Mouse (Mus musculus) cerebellum, adult 8-10 months (tissue): Measurements from ENCODE around the gene Copb1.
A peak's percentile ranks its signal among the peaks of the same experiment; 100 is the strongest.

Experiments
- DNase-seq: peaks from one replicate; pipeline ENCODE4 v3.0.0; 2022

Copb1 gene

GRCm38 (mm10) chr7:114253885-114254833, at the start of gene Copb1:
Gene Copb1, minus strand, starts transcription at chr7:114254711.
- DNase-seq: peak; percentile 88

GRCm38 (mm10) chr7:114301293-114301782, 46.8 kb upstream of the Copb1 start:
- DNase-seq: no peak

- DNase-seq: no peak
Observed at GRCm38 (mm10) chr7:114300782-114301181, 46.3 kb upstream of the Copb1 start.

- DNase-seq: no peak
Observed at GRCm38 (mm10) chr7:114299247-114299646, 44.7 kb upstream of the Copb1 start.

- DNase-seq: no peak
Observed at GRCm38 (mm10) chr7:114294698-114295097, 40.2 kb upstream of the Copb1 start.

- no peak for DNase-seq
Observed at GRCm38 (mm10) chr7:114293903-114294302, 39.4 kb upstream of the Copb1 start.

GRCm38 (mm10) chr7:114292501-114292971, 38.0 kb upstream of the Copb1 start:
- DNase-seq: peak; percentile 80

- peak; percentile 41 for DNase-seq
Observed at GRCm38 (mm10) chr7:114291461-114292335, 37.2 kb upstream of the Copb1 start.

GRCm38 (mm10) chr7:114290078-114290506, 35.6 kb upstream of the Copb1 start:
- peak; percentile 80 for DNase-seq

- DNase-seq: no peak
Observed at GRCm38 (mm10) chr7:114284296-114284910, 29.9 kb upstream of the Copb1 start.

GRCm38 (mm10) chr7:114283006-114283405, 28.5 kb upstream of the Copb1 start:
- no peak for DNase-seq

- no peak for DNase-seq
Observed at GRCm38 (mm10) chr7:114281671-114282070, 27.2 kb upstream of the Copb1 start.

- DNase-seq: peak; percentile 96
Observed at GRCm38 (mm10) chr7:114276005-114276752, 21.7 kb upstream of the Copb1 start, which contains the start of gene Psma1. Gene Psma1, minus strand, starts transcription at chr7:114276118.

- no peak for DNase-seq
Observed at GRCm38 (mm10) chr7:114275372-114276004, 21.0 kb upstream of the Copb1 start.

- DNase-seq: no peak
Observed at GRCm38 (mm10) chr7:114268446-114268845, 13.9 kb upstream of the Copb1 start.

- no peak for DNase-seq
Observed at GRCm38 (mm10) chr7:114251684-114252083, 2.8 kb downstream of the Copb1 start.

- DNase-seq: no peak
Observed at GRCm38 (mm10) chr7:114233980-114234379, 20.5 kb downstream of the Copb1 start.

GRCm38 (mm10) chr7:114232982-114233381, 21.5 kb downstream of the Copb1 start:
- no peak for DNase-seq

GRCm38 (mm10) chr7:114231857-114232256, 22.7 kb downstream of the Copb1 start:
- DNase-seq: no peak

GRCm38 (mm10) chr7:114226521-114226920, 28.0 kb downstream of the Copb1 start:
- DNase-seq: no peak

GRCm38 (mm10) chr7:114220433-114220832, 34.1 kb downstream of the Copb1 start:
- DNase-seq: no peak
